Mouse (Mus musculus) left cerebral cortex, postnatal 14 days (tissue): ENCODE measurements at regions not wholly inside any gene's neighbourhood (a gene's known extent, or its start where the extent isn't known, plus 50 kb on each side); places are given as distances from the start of the nearest gene placed in this dataset.
A peak's percentile ranks its signal among the peaks of the same experiment; 100 is the strongest.

Source experiments
- DNase-seq, 2 experiments: peaks; one replicate each; pipeline ENCODE4 v3.0.0; 2021 to 2022; ENCODE audit warnings: low spot score in 2 of 2, mixed read lengths in 1 of 2
- intact Hi-C: fragments of 180-260 bp; cut with DNase I; formaldehyde crosslinking; loops from one replicate; pipeline ENCODE4 v1.15.1; 2025

DNA sequence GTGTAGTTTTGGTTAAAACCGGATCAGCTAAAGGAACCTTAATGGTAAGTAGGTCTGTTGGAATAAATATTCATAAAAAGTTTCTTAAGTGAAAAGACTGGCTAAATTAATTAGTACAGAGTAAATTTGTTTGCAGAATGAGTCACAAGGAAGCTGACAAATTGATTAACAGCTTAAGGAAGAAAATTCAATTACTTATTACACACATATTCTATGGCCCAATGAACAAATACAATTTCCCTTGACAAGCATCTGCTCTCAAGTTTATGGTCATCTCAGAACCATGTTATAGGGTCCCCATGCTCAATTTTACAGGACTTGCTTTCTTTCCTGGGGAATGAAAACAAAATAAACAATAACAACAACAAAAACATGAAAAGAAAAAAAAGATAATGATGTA, 231.4 kb upstream of the Frg1 start:
- intact Hi-C loops = no loop called here
- no peak for DNase-seq

DNA sequence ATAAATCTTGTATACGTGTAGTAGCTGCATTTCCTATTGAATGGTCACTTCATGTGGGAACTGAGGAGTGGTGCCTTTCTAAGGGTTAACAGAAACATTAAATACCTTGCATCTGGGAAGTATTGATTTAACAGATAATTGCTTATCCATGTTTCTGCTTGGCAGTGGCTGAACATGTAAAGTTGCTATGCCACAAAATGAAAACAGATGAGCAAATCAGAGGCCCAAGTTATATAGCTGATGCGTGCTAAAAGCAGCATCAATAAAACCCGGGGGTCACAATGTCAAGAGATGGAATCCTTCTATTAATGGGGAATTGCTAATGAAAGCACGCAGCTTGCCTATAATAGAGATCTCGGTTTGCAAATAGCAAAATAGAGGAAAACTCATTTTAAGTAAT, 227.8 kb upstream of the Frg1 start:
- intact Hi-C loops = no loop called here
- DNase-seq = no peak

- intact Hi-C loops = loop anchor here (10.0 kb wide), 1 partner anchor 111 kb away; no protein-coding TSS in a partner anchor
Observed at GRCm38 (mm10) chr8:41623841-41624240, 207.0 kb upstream of the Frg1 start.

DNA sequence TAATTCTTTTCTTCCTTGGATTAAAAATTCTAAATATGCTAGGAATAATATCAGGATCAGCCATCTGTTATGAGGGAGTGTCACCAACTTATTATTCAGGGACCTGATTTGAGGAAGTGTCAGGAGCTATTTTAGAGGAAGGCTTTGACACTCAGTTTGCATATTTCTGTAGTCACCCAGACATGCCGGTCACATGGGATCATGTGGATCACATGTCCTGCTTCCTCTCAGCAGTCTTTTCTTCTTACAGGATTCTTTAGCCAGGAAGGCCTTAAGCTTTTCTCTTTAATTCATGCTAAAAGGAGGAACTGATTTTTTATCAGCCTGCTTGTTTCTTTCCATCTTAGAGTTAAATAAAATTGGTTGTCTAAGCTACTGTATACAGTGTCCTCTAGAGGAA, 183.4 kb upstream of the Frg1 start:
- intact Hi-C loops = no loop called here
- no peak for DNase-seq

More at GRCm38 (mm10) chr8:41623841-41624240, 207.0 kb upstream of the Frg1 start:
- peak; percentile 5 to 7 for DNase-seq

DNA sequence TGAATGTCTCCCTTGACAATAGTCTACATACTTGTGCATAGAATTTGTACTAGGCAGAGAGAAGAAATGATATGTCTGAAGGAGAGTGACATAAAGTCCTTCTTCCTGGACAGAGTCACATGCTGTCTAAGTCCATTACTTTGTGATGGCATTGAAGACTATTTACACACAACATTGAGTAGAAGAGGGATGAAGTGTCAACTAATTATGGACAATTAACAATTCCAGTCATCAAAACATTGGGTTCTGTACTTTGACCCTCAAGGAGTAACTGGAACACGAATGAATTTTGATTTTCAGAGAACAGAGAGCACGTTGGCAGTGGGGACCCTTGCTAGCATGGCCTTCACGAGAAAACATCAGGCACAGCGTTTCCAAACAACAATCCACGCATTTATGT, 177.6 kb upstream of the Frg1 start:
- intact Hi-C loops = no loop called here
- no peak for DNase-seq

- no peak for DNase-seq
- intact Hi-C loops = no loop called here
Observed at GRCm38 (mm10) chr8:41593666-41594042, 176.8 kb upstream of the Frg1 start.

DNA sequence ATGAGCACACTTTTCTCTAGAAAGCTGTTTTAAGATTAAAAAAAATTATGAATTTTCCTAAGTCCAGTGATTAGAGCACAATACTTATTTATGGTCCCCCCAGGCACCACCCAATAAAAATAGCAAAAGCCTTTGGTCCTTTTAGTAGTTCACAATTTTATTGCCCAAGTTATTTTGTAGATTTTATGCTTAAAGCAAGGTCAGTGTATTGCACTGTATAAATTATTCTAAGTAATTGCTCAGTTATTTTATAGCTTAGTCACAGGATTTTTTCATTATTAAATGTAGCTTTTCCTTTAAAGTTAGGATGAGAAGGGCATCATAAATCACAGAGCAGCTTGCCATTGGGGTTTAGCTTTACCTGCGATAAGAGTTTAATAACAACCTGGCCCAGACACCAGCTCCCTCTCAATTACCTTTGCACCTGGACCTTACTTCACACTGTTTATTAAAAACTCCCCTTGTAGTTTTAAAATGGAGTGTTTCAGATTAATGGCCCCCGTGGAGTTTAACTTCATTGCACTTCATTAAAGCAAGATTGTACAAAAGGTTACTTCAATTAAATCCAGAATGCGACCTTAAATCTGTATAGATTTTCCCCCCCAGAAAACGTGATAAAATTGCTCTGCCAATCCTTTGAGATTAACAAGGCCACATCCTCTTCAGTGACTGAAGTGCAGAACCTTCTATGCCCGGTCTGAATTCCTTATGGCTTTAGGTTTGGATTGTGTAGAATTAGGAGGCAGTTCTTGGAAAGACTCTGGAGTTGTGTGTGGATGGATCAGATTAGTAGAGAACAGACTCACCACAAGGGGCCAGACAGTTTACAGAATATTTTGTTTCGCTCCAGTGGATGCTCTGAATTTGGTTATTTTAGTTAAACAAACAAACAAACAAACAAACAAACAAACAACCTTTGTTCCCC, 176.1 kb upstream of the Frg1 start:
- no peak for DNase-seq
- intact Hi-C loops = no loop called here

DNA sequence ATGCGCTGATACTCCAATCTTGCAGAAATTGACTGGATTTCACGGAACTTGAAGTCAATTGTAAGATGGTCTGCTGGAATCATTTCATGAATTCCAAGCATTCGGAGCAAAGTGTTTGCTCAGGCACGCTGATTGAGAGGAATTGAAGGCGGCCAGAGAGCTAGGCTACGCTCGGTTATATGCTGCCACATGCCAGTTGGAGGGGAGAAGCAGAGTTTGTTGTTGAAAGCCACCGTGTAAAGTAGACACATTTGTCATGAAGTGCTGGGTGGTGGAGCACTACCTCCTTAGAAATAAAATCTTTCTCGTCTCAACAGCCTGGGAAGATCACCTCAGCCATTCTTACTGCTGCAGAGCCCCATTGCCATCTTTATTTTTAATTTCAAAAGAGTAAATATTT, 175.3 kb upstream of the Frg1 start:
- intact Hi-C loops = no loop called here
- no peak for DNase-seq

- DNase-seq = no peak
- intact Hi-C loops = no loop called here
Observed at GRCm38 (mm10) chr8:41588157-41588556, 171.3 kb upstream of the Frg1 start.

GRCm38 (mm10) chr8:41573027-41573885, 156.4 kb upstream of the Frg1 start:
- DNase-seq = peak; percentile 83 to 93
- intact Hi-C loops = loop anchor here (10.0 kb wide), 1 partner anchor 252 kb away; no protein-coding TSS in a partner anchor

DNA sequence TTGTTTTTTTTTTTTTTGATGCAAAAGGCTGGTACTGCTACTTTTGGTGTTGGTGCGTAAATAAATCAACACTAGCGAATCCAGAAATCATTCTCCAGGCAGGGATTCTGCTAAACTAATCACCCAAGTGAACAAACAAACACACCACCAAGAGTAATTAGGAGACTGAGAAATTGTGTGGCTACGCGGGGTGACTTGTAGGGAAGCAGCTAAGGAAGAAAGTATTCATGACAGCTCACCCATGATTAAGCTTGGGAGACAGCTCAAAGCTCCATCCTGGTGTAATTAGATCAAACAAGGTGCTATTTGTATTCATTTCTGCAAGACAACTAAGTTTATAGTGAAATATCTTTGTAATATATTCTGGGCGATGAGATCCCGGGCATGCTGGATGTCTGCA, 153.7 kb upstream of the Frg1 start:
- no peak for DNase-seq

DNA sequence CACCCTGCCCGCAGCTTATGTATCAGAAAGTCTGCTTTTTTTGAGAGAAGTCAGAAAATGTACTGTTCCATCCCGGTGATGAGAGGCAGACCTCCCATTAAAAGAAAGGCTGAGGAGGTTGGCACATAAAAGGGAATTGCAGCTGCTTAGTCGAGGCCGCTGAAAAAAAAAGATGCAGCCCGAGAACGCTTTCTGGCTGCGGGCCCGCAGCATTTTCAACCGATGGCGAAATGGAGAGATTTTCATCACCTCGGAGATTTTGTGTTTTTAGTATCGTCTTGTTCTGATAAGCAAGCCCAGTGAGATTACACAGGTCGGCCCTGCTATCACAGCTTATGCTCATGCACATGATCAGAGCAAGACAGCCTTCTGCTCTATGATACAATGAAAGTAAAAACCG, 145.1 kb upstream of the Frg1 start:
- intact Hi-C loops = no loop called here
- DNase-seq = no peak

More for the DNA sequence above, 153.7 kb upstream of the Frg1 start:
- intact Hi-C loops = loop anchor here (10.0 kb wide), 1 partner anchor 254 kb away; no protein-coding TSS in a partner anchor

DNA sequence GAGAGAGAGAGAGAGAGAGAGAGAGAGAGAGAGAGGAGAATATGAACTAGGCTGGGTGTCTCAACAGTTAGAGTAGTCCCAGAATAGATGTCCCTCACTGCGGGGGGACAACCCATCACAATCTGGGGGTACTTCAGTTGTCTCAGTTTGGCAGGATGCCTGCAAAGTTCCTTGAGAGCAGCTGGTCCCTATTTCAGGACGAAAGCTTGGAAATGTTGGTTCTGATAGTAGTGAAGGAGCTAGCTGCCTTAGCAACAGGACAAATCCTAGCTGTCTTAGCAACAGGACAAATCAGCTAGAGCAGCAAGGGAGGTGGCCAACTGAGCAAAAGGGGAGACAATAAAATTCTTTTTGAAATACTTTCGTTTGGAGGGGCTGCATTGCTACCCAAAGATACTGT, 139.9 kb upstream of the Frg1 start:
- DNase-seq = peak; percentile 66 to 79
- intact Hi-C loops = no loop called here

DNA sequence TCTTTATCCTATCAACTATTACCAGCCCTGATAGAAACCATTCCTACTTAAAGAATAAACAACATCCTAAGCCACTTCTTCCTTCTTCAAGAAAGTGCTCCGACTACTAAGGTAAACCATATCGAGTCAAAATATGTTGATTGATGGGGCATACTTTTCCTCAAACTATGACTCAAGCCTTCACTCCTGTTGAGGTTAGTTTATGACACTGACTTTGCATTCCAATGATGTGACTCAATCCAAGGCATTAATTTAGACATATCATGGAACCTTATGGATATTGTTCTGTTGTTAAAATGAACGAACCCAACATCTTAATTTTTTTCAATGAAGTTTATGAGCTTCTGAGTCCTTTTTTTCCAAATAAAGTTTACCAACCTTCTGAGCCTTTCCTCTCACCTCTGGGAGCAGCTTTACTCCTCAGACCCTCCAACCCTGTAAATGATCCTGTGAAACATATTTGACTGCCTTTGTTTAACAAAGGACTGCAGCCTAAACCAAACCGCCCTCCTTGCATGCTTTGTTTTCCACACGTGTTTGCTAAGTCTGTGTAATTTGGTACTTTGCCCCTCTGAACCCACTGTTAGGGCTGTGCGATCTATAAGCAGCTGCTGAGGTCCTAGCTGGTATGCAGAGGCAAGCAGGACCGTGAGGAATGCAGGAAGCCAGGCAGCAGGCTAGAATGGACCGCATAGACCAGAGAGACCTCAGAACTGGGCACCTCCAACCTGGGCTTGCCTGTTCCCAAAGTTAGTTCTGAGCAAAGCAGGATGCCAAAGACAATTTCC, 136.1 kb upstream of the Frg1 start:
- intact Hi-C loops = no loop called here
- no peak for DNase-seq

DNA sequence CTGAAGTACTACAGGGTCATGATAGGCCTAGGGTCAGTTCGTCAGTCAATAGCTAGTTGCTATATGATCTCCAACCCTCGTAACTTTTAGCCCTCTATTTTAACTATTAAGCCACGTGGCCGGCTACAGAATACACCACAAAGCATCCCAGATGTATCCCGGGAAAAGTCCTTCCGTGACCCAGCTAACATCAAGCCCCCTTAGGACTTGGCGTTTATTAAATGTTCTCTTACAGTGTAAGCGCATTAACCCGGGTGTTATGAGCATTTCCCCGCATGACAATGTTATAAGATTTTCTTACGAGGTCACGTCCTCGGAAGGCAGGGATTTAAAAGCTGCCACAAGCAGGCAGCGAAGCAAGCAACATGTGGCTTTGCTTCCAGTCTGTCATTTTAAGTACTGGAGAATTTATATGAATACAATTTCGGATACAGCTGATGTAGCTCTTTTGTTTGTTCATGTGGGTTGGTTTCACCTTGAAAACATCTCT, 135.1 kb upstream of the Frg1 start:
- DNase-seq = no peak
- intact Hi-C loops = no loop called here

- intact Hi-C loops = no loop called here
- no peak for DNase-seq
Observed at GRCm38 (mm10) chr8:41550095-41550420, 133.2 kb upstream of the Frg1 start.

DNA sequence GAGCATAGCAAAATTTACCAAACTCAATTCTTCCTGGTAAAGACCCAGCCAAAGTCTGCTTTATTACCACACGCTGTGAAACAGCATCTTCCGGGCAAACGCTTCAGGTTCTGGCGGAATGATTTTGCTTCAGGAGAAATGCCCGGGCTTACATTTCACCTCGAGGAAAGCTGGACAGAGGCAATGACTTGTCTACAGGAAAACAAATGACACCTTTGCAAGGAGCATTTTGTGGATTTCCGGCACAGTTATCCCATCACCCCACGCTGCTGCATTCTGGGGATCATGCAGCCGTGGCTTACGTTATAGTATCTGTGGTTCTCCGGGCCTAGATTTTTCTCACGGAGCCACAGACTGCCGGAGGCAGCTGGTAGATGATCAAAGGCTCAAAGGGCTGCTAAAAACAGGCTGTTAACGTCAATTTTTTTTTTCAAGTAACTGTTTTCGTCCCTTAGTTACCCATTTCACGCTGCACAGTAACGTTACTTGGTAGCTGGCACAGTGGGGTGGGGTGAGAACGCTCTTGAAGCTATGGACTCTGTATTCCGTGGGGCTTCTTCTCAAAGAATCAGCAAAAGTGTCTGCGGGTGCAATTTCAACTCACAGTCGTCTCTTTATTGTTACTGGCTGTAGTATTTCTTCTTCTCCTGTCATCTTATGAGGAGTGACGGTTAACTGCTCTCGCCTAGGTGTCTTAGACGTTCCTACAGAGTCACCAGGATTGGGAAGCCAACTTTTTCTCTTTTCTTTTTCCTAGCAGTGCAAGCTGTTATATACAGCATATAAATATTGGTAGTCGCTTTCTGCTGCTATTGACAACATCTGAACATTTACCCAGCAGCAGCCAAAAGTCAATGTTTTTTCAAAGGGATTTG, 132.6 kb upstream of the Frg1 start:
- no peak for DNase-seq
- intact Hi-C loops = no loop called here

GRCm38 (mm10) chr8:41547730-41548368, 131.0 kb upstream of the Frg1 start:
- no peak for DNase-seq
- intact Hi-C loops = no loop called here
